Mouse (Mus musculus): ENCODE results near the gene Acvr2a. TPM values are rescaled to one million over a fixed set of nuclear protein-coding genes. Genes with fewer than 3 reads are reported as not detected.

Acvr2a gene
- total and polyA plus RNA-seq, 3 experiments: 3.4 to 15.6 (median 14.8) TPM

- no peaks in the 10 kb centered on the region for H3K79me2 ChIP-seq (replicated peaks; ENCODE audit: control insufficient read depth, insufficient read depth, low read length)
- no peak overlapping the region for H3K9ac ChIP-seq (ENCODE audit: low read depth, low read length)
- H3K4me1 ChIP-seq (ENCODE audit: control insufficient read depth, insufficient read depth, low read length): no peaks in the 10 kb centered on the region
- no peak overlapping the region for H3K27ac ChIP-seq
- 90% methylated on average over 3 of the region's 3 CpGs for WGBS
- intact Hi-C loops (cut with DNase I): no loop called here
- TF ChIP-seq CTCF (IDR thresholded peaks at IDR 0.05) (no peak), EP300 (IDR thresholded peaks at IDR 0.05; ENCODE audit: insufficient read depth, low read depth, low read length) (no peak), POLR2A (IDR thresholded peaks at IDR 0.05; ENCODE audit: insufficient read depth, low read depth, low read length) (no peak)
- no peaks in the 10 kb centered on the region for H3K36me3 ChIP-seq (ENCODE audit: control insufficient read depth, insufficient read depth, low read length)
- DNase-seq: no peak
- no peaks in the 10 kb centered on the region for H3K27me3 ChIP-seq (ENCODE audit: control insufficient read depth, insufficient read depth, low read length)
- no peak overlapping the region for H3K4me3 ChIP-seq
These were observed 38.6 kb upstream of the Acvr2a start for GRCm38 (mm10) chr2:48775281-48775680.

- Histone ChIP-seq H3K27me3 (ENCODE audit: control insufficient read depth, insufficient read depth, low read length) (no peaks in the 10 kb centered on the region), H3K4me3 (no peak overlapping the region), H3K9ac (ENCODE audit: low read depth, low read length) (no peak overlapping the region), H3K4me1 (ENCODE audit: control insufficient read depth, insufficient read depth, low read length) (no peaks in the 10 kb centered on the region), H3K79me2 (replicated peaks; ENCODE audit: control insufficient read depth, insufficient read depth, low read length) (no peaks in the 10 kb centered on the region), H3K27ac (no peak overlapping the region), H3K36me3 (ENCODE audit: control insufficient read depth, insufficient read depth, low read length) (no peaks in the 10 kb centered on the region)
- DNase-seq: no peak
- WGBS: 65% methylated on average over 3 of the region's 3 CpGs
- TF ChIP-seq EP300 (IDR thresholded peaks at IDR 0.05; ENCODE audit: insufficient read depth, low read depth, low read length) (no peak), POLR2A (IDR thresholded peaks at IDR 0.05; ENCODE audit: insufficient read depth, low read depth, low read length) (no peak), CTCF (IDR thresholded peaks at IDR 0.05) (no peak)
- intact Hi-C loops (cut with DNase I): no loop called here
These were observed 25.0 kb upstream of the Acvr2a start for GRCm38 (mm10) chr2:48788901-48789300.

GRCm38 (mm10) chr2:48814223-48815038, 522 bp downstream of the Acvr2a start:
- DNase-seq: peak; percentile 62 to 66
- no peak for TF ChIP-seq EP300 (IDR thresholded peaks at IDR 0.05; ENCODE audit: insufficient read depth, low read depth, low read length)
- TF ChIP-seq CTCF (IDR thresholded peaks at IDR 0.05): no peak
- 0 out of 2 replicates have a peak, but pooled peaks have one; percentile 33 for TF ChIP-seq POLR2A (IDR thresholded peaks at IDR 0.05; ENCODE audit: insufficient read depth, low read depth, low read length)
- intact Hi-C loops (cut with DNase I): loop anchor here (2.0 to 10.0 kb wide), 6 partner anchors 73 to 812 kb away; partner anchors contain the start of gene Mbd5
- Histone ChIP-seq H3K79me2 (replicated peaks; ENCODE audit: control insufficient read depth, insufficient read depth, low read length) (no peaks in the 10 kb centered on the region), H3K4me1 (ENCODE audit: control insufficient read depth, insufficient read depth, low read length) (peaks cover 2% of the 10 kb centered on the region), H3K4me3 (peak overlapping the region; percentile 68), H3K27ac (peak overlapping the region; percentile 96), H3K9ac (ENCODE audit: low read depth, low read length) (peak overlapping the region; percentile 76), H3K36me3 (ENCODE audit: control insufficient read depth, insufficient read depth, low read length) (peaks cover 10% of the 10 kb centered on the region), H3K27me3 (ENCODE audit: control insufficient read depth, insufficient read depth, low read length) (no peaks in the 10 kb centered on the region)
- WGBS: under 1% methylated on average over 76 of the region's 76 CpGs

- Histone ChIP-seq H3K27me3 (ENCODE audit: control insufficient read depth, insufficient read depth, low read length) (no peaks in the 10 kb centered on the region), H3K4me1 (ENCODE audit: control insufficient read depth, insufficient read depth, low read length) (peaks cover 2% of the 10 kb centered on the region), H3K36me3 (ENCODE audit: control insufficient read depth, insufficient read depth, low read length) (peaks cover 10% of the 10 kb centered on the region), H3K27ac (peak overlapping the region; percentile 96), H3K9ac (ENCODE audit: low read depth, low read length) (peak overlapping the region; percentile 76), H3K4me3 (peak overlapping the region; percentile 68), H3K79me2 (replicated peaks; ENCODE audit: control insufficient read depth, insufficient read depth, low read length) (no peaks in the 10 kb centered on the region)
- WGBS: 2% methylated on average over 15 of the region's 15 CpGs
- no peak for DNase-seq
- intact Hi-C loops (cut with DNase I): loop anchor here (2.0 to 10.0 kb wide), 2 partner anchors 276 to 340 kb away; no protein-coding TSS in a partner anchor
- TF ChIP-seq POLR2A (IDR thresholded peaks at IDR 0.05; ENCODE audit: insufficient read depth, low read depth, low read length) (no peak), CTCF (IDR thresholded peaks at IDR 0.05) (no peak), EP300 (IDR thresholded peaks at IDR 0.05; ENCODE audit: insufficient read depth, low read depth, low read length) (no peak)
These were observed 1.2 kb downstream of the Acvr2a start for GRCm38 (mm10) chr2:48815039-48815590.

GRCm38 (mm10) chr2:48816141-48817028, 2.5 kb downstream of the Acvr2a start:
- H3K4me1 ChIP-seq (ENCODE audit: control insufficient read depth, insufficient read depth, low read length): peaks cover 3% of the 10 kb centered on the region
- peak overlapping the region; percentile 68 for H3K4me3 ChIP-seq
- intact Hi-C loops (cut with DNase I): loop anchor here (10.0 kb wide), 1 partner anchor 342 kb away; no protein-coding TSS in a partner anchor
- no peak for TF ChIP-seq EP300 (IDR thresholded peaks at IDR 0.05; ENCODE audit: insufficient read depth, low read depth, low read length)
- H3K27ac ChIP-seq: peak overlapping the region; percentile 15
- DNase-seq: no peak
- no peaks in the 10 kb centered on the region for H3K27me3 ChIP-seq (ENCODE audit: control insufficient read depth, insufficient read depth, low read length)
- H3K36me3 ChIP-seq (ENCODE audit: control insufficient read depth, insufficient read depth, low read length): peaks cover 10% of the 10 kb centered on the region
- no peaks in the 10 kb centered on the region; the same call in 1 of the 2 replicates for H3K79me2 ChIP-seq (replicated peaks; ENCODE audit: control insufficient read depth, insufficient read depth, low read length)
- 17% methylated on average over 9 of the region's 9 CpGs for WGBS
- peak overlapping the region; percentile 59 for H3K9ac ChIP-seq (ENCODE audit: low read depth, low read length)

All from heart, adult 2 months (tissue).